Mouse (Mus musculus): Measurements from ENCODE around the gene Gins1.

- TF ChIP-seq CTCF (IDR thresholded peaks at IDR 0.05; ENCODE audit: control insufficient read depth, insufficient read depth, insufficient replicate concordance, low read depth, low read length) (no peak), POLR2A (IDR thresholded peaks at IDR 0.05; ENCODE audit: control insufficient read depth, low read depth, low read length) (no peak)
Measured at GRCm38 (mm10) chr2:150858724-150859487, 46.3 kb upstream of the Gins1 start.

Measured in testis, adult 2 months (tissue).